Mouse (Mus musculus): ENCODE data around the gene Amd1. TPM values are rescaled to one million over a fixed set of nuclear protein-coding genes. Genes with fewer than 3 reads are reported as not detected.

Gene Amd1
- polyA plus RNA-seq, 1 experiment from 2014 or later: 43.2 TPM

Other genes with a start within 250 kb of the Amd1 start
- gene Slc16a10, start 159.9 kb downstream of the Amd1 start, polyA plus RNA-seq (2015; fragmentation: Nextera tagmentation; extraction: Ambion mirVana): 3.1 and 3.3 TPM in 2 replicates
- gene Rpf2, start 55.1 kb downstream of the Amd1 start, polyA plus RNA-seq (2015; fragmentation: Nextera tagmentation; extraction: Ambion mirVana): 72.9 and 80.1 TPM in 2 replicates
- gene Gtf3c6, start 44.1 kb downstream of the Amd1 start, polyA plus RNA-seq (2015; fragmentation: Nextera tagmentation; extraction: Ambion mirVana): 87.9 and 88.1 TPM in 2 replicates
- 18.9 and 19.7 TPM in 2 replicates for gene Cdk19, start 37.4 kb upstream of the Amd1 start, polyA plus RNA-seq (2015; fragmentation: Nextera tagmentation; extraction: Ambion mirVana)

All from forebrain, embryonic 15.5 days (tissue).